Mouse (Mus musculus): ENCODE results near the gene Ugp2. TPM values are rescaled to one million over a fixed set of nuclear protein-coding genes. Genes with fewer than 3 reads are reported as not detected.
A peak's percentile ranks its signal among the peaks of the same experiment; 100 is the strongest.

Gene Ugp2
- 10 to 100 TPM; 63.4 to 75.9 TPM for total RNA-seq (2021)
- long read RNA-seq, experiment 1, transcript Ugp2-201 (10 exons, 2,044 nt), result minor isoform, 47 of 111 reads
- long read RNA-seq, experiment 1, transcript Ugp2-202 (10 exons, 2,683 nt), result major isoform, 61 of 111 reads
- long read RNA-seq, experiment 1, partial matches to known transcripts, result 1 of 111 reads
- long read RNA-seq, experiment 1, other reads (novel, unspliced or antisense), result 2 of 111 reads
- long read RNA-seq, experiment 2, transcript Ugp2-202 (10 exons, 2,683 nt), result major isoform, 92 of 137 reads
- long read RNA-seq, experiment 2, transcript Ugp2-201 (10 exons, 2,044 nt), result minor isoform, 38 of 137 reads
- long read RNA-seq, experiment 2, partial matches to known transcripts, result 4 of 137 reads
- long read RNA-seq, experiment 2, other reads (novel, unspliced or antisense), result 3 of 137 reads

GRCm38 (mm10) chr11:21371122-21371806 lies at the start of gene Ugp2:
Gene Ugp2, minus strand, starts transcription at chr11:21371201.
- DNase-seq (ENCODE audit: low spot score in 2 of 2), result peak; percentile 97 to 98

- DNase-seq (ENCODE audit: low spot score in 2 of 2), result no peak
Measured at GRCm38 (mm10) chr11:21414911-21415381, 43.9 kb upstream of the Ugp2 start.

GRCm38 (mm10) chr11:21406668-21407067 lies 35.7 kb upstream of the Ugp2 start:
- DNase-seq (ENCODE audit: low spot score in 2 of 2), result no peak

GRCm38 (mm10) chr11:21406141-21406540 lies 35.1 kb upstream of the Ugp2 start:
- no peak for DNase-seq (ENCODE audit: low spot score in 2 of 2)

- DNase-seq (ENCODE audit: low spot score in 2 of 2), result no peak
Measured at GRCm38 (mm10) chr11:21403877-21404276, 32.9 kb upstream of the Ugp2 start.

GRCm38 (mm10) chr11:21402481-21403254 lies 31.7 kb upstream of the Ugp2 start:
- DNase-seq (ENCODE audit: low spot score in 2 of 2), result no peak

GRCm38 (mm10) chr11:21401248-21401647 lies 30.2 kb upstream of the Ugp2 start:
- DNase-seq (ENCODE audit: low spot score in 2 of 2), result no peak

- no peak for DNase-seq (ENCODE audit: low spot score in 2 of 2)
Measured at GRCm38 (mm10) chr11:21399186-21399681, 28.2 kb upstream of the Ugp2 start.

GRCm38 (mm10) chr11:21398464-21398863 lies 27.5 kb upstream of the Ugp2 start:
- peak; percentile 27 to 67 for DNase-seq (ENCODE audit: low spot score in 2 of 2)

- DNase-seq (ENCODE audit: low spot score in 2 of 2), result no peak
Measured at GRCm38 (mm10) chr11:21386790-21387189, 15.8 kb upstream of the Ugp2 start.

- peak in 1 of 2 experiments; percentile 63 for DNase-seq (ENCODE audit: low spot score in 2 of 2)
Measured at GRCm38 (mm10) chr11:21374096-21374495, 3.1 kb upstream of the Ugp2 start.

GRCm38 (mm10) chr11:21370399-21371121 lies 441 bp downstream of the Ugp2 start:
- DNase-seq (ENCODE audit: low spot score in 2 of 2), result peak; percentile 57 to 77

- no peak for DNase-seq (ENCODE audit: low spot score in 2 of 2)
Measured at GRCm38 (mm10) chr11:21369248-21370016, 1.6 kb downstream of the Ugp2 start.

- DNase-seq (ENCODE audit: low spot score in 2 of 2), result no peak
Measured at GRCm38 (mm10) chr11:21368466-21368865, 2.5 kb downstream of the Ugp2 start.

- no peak for DNase-seq (ENCODE audit: low spot score in 2 of 2)
Measured at GRCm38 (mm10) chr11:21363144-21363940, 7.7 kb downstream of the Ugp2 start.

- no peak for DNase-seq (ENCODE audit: low spot score in 2 of 2)
Measured at GRCm38 (mm10) chr11:21351296-21351695, 19.7 kb downstream of the Ugp2 start.

GRCm38 (mm10) chr11:21348890-21349289 lies 22.1 kb downstream of the Ugp2 start:
- DNase-seq (ENCODE audit: low spot score in 2 of 2), result no peak

- DNase-seq (ENCODE audit: low spot score in 2 of 2), result no peak
Measured at GRCm38 (mm10) chr11:21346020-21346419, 25.0 kb downstream of the Ugp2 start.

GRCm38 (mm10) chr11:21343490-21343889 lies 27.5 kb downstream of the Ugp2 start:
- DNase-seq (ENCODE audit: low spot score in 2 of 2), result no peak
